Mouse (Mus musculus) spleen, postnatal 10 days (tissue): Measurements from ENCODE around the gene Cyb561d2.
"Not testable (repeated sequence)": the region's sequence is repeated elsewhere in the genome, so short reads cannot be mapped to it uniquely, and the experiment has no call there.

Experiments
- DNase-seq, 2 experiments: peaks; one replicate each; pipeline ENCODE4 v3.0.0; 2021 to 2022; ENCODE audit warnings: low spot score in 2 of 2

Gene Cyb561d2

GRCm38 (mm10) chr9:107571534-107572326 lies 29.7 kb upstream of the Cyb561d2 start:
- DNase-seq = no peak

GRCm38 (mm10) chr9:107570845-107571244 lies 28.9 kb upstream of the Cyb561d2 start:
- peak in 1 of 2 experiments; percentile 25 for DNase-seq

GRCm38 (mm10) chr9:107570016-107570415 lies 28.0 kb upstream of the Cyb561d2 start:
- DNase-seq = no peak

GRCm38 (mm10) chr9:107569270-107569669 lies 27.3 kb upstream of the Cyb561d2 start:
- peak in 1 of 2 experiments; percentile 58 for DNase-seq

- peak; percentile 83 to 88 for DNase-seq
These were observed 26.6 kb upstream of the Cyb561d2 start for GRCm38 (mm10) chr9:107568331-107569261.

GRCm38 (mm10) chr9:107567702-107568319 lies 25.8 kb upstream of the Cyb561d2 start, which contains the start of gene Hyal2:
Gene Hyal2 (plus strand): TSS chr9:107567945.
- DNase-seq = no peak

- DNase-seq = no peak
These were observed 24.9 kb upstream of the Cyb561d2 start for GRCm38 (mm10) chr9:107566855-107567254.

GRCm38 (mm10) chr9:107566041-107566709 lies 24.2 kb upstream of the Cyb561d2 start:
- DNase-seq = peak; percentile 91 to 94

GRCm38 (mm10) chr9:107565556-107565955 lies 23.6 kb upstream of the Cyb561d2 start:
- DNase-seq = not testable (repeated sequence)

GRCm38 (mm10) chr9:107563029-107563581 lies 21.1 kb upstream of the Cyb561d2 start, which contains the start of gene Tusc2:
Gene Tusc2 (plus strand): TSS chr9:107563255.
- peak; percentile 85 to 95 for DNase-seq

- DNase-seq = no peak
These were observed 14.4 kb upstream of the Cyb561d2 start for GRCm38 (mm10) chr9:107556346-107556745.

- DNase-seq = no peak
These were observed 13.7 kb upstream of the Cyb561d2 start for GRCm38 (mm10) chr9:107555701-107556100.

GRCm38 (mm10) chr9:107555031-107555457 lies 13.1 kb upstream of the Cyb561d2 start:
- DNase-seq = peak; percentile 64 to 66

- DNase-seq = peak; percentile 89 to 96
These were observed 12.4 kb upstream of the Cyb561d2 start for GRCm38 (mm10) chr9:107554319-107554825.

- peak in 1 of 2 experiments; percentile 61 for DNase-seq
These were observed 11.7 kb upstream of the Cyb561d2 start for GRCm38 (mm10) chr9:107553541-107554318.

- no peak for DNase-seq
These were observed 10.8 kb upstream of the Cyb561d2 start for GRCm38 (mm10) chr9:107552690-107553393.

GRCm38 (mm10) chr9:107551890-107552355 lies 9.9 kb upstream of the Cyb561d2 start:
- no peak for DNase-seq

GRCm38 (mm10) chr9:107551117-107551889 lies 9.3 kb upstream of the Cyb561d2 start, which contains the start of gene Rassf1:
Gene Rassf1 (plus strand): TSS chr9:107551555.
- DNase-seq = peak; percentile 55 to 76
